Comparison of ENCODE assay signal across 37 mouse cellular contexts in the genomic region with DNA sequence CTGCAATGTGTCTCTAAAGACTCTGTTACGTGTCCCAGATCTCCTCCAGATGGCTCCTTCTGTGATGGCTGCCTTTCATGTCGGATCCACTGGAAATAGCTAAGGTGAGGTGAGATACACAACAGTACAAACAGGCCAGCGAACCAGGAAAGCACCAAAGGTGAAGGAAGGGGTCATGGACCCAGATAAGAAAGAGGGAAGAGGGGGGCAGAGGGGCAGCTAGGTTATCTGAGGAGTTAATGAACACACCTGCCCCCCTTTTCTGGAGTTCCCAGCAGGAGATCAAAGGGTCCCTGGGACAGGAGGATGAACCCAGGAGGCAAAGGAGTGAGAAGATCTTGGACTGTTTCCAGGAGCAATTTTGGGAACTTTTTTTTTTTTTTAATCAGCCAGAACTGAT. TPM values are rescaled to one million over a fixed set of nuclear protein-coding genes. Genes with fewer than 3 reads are reported as not detected.
DNase-seq lines count a peak whose midpoint lies in the region; ATAC-seq and TF ChIP-seq lines count a peak whose summit lies in the region.
"Had no signal": no experiment of that assay in that cellular context is flagged by ENCODE, and none has a peak within 500 bp of the region (broad histone marks: within the 10 kb centered on the region; RNA-seq: fewer than 3 reads in every experiment).

No protein-coding gene starts in this region.

- no peak for TF ChIP-seq CTCF in liver, postnatal 0 days (IDR thresholded peaks at IDR 0.05; ENCODE audit: low read depth)

- no peak for ATAC-seq in liver, postnatal 0 days
- peak; percentile 69 for ATAC-seq in liver, embryonic 13.5 days (ENCODE audit: low read depth)
- ATAC-seq in liver, embryonic 16.5 days (ENCODE audit: low read depth) = peak; percentile 62
- no peak for ATAC-seq in erythroid progenitor cell, adult 5-6 weeks (replicated peaks; ENCODE audit: low FRiP score, poor library complexity, severe bottlenecking)
- no peak for ATAC-seq in intestine, embryonic 16.5 days
- ATAC-seq: forebrain, embryonic 13.5 days; forebrain, embryonic 16.5 days; hindbrain, embryonic 16.5 days; Patski had no signal

- H3K27ac ChIP-seq in liver, postnatal 0 days (ENCODE audit: low read depth) = no peak overlapping the region
- H3K27ac ChIP-seq in liver, embryonic 13.5 days = peak overlapping the region; percentile 68; the same call in 1 of the 2 replicates
- peak overlapping the region; percentile 10; the same call in 1 of the 2 replicates for H3K27ac ChIP-seq in liver, embryonic 16.5 days (ENCODE audit: low read length)
- no peak overlapping the region for H3K27ac ChIP-seq in intestine, embryonic 16.5 days (ENCODE audit: low read length)
- H3K27ac ChIP-seq: embryonic facial prominence, embryonic 10.5 days; embryonic facial prominence, embryonic 13.5 days; forebrain, embryonic 10.5 days; forebrain, embryonic 13.5 days; heart, embryonic 15.5 days; hindbrain, embryonic 10.5 days; hindbrain, embryonic 13.5 days had no signal

- H3K9ac ChIP-seq in liver, postnatal 0 days (replicated peaks) = no peak overlapping the region
- H3K9ac ChIP-seq in liver, embryonic 13.5 days = no peak overlapping the region
- H3K9ac ChIP-seq in liver, embryonic 16.5 days (ENCODE audit: low read depth, low read length) = no peak overlapping the region
- H3K9ac ChIP-seq in intestine, embryonic 16.5 days (ENCODE audit: low read depth, low read length) = no peak overlapping the region
- H3K9ac ChIP-seq: embryonic facial prominence, embryonic 13.5 days; forebrain, embryonic 13.5 days; heart, embryonic 12.5 days; heart, embryonic 15.5 days; hindbrain, embryonic 13.5 days had no signal

- no peaks in the 10 kb centered on the region for H3K9me3 ChIP-seq in liver, postnatal 0 days (ENCODE audit: low read length)
- H3K9me3 ChIP-seq in liver, embryonic 13.5 days (replicated peaks) = peaks cover 6% of the 10 kb centered on the region; the same call in 1 of the 2 replicates
- H3K9me3 ChIP-seq in liver, embryonic 16.5 days (replicated peaks; ENCODE audit: control insufficient read depth, low read length) = no peaks in the 10 kb centered on the region
- no peaks in the 10 kb centered on the region for H3K9me3 ChIP-seq in intestine, embryonic 16.5 days (ENCODE audit: control insufficient read depth, low read length)
- H3K9me3 ChIP-seq: embryonic facial prominence, embryonic 10.5 days; embryonic facial prominence, embryonic 13.5 days; forebrain, embryonic 13.5 days; heart, embryonic 12.5 days; heart, embryonic 15.5 days; hindbrain, embryonic 10.5 days; hindbrain, embryonic 13.5 days had no signal

- no peaks in the 10 kb centered on the region for H3K36me3 ChIP-seq in liver, postnatal 0 days (replicated peaks; ENCODE audit: insufficient read depth, low read length)
- H3K36me3 ChIP-seq in liver, embryonic 13.5 days = no peaks in the 10 kb centered on the region
- no peaks in the 10 kb centered on the region for H3K36me3 ChIP-seq in liver, embryonic 16.5 days (ENCODE audit: control insufficient read depth, insufficient read depth)
- H3K36me3 ChIP-seq in intestine, embryonic 16.5 days (ENCODE audit: control insufficient read depth, insufficient read depth, low read length) = no peaks in the 10 kb centered on the region
- H3K36me3 ChIP-seq: embryonic facial prominence, embryonic 10.5 days; embryonic facial prominence, embryonic 13.5 days; forebrain, embryonic 10.5 days; G1E; heart, embryonic 12.5 days; heart, embryonic 15.5 days; hindbrain, embryonic 10.5 days; hindbrain, embryonic 13.5 days had no signal

- H3K4me3 ChIP-seq in liver, postnatal 0 days (ENCODE audit: low read depth, low read length) = no peak overlapping the region
- no peak overlapping the region for H3K4me3 ChIP-seq in liver, embryonic 13.5 days (replicated peaks)
- H3K4me3 ChIP-seq in liver, embryonic 16.5 days (ENCODE audit: low read depth, low read length) = no peak overlapping the region
- no peak overlapping the region for H3K4me3 ChIP-seq in intestine, embryonic 16.5 days (ENCODE audit: low read length)
- H3K4me3 ChIP-seq: embryonic facial prominence, embryonic 10.5 days; embryonic facial prominence, embryonic 13.5 days; erythroblast, embryonic 14.5 days; forebrain, embryonic 10.5 days; forebrain, embryonic 13.5 days; heart, embryonic 12.5 days; heart, embryonic 15.5 days; hindbrain, embryonic 10.5 days; hindbrain, embryonic 13.5 days had no signal

- TF ChIP-seq EP300 in liver, postnatal 0 days (IDR thresholded peaks at IDR 0.05; ENCODE audit: low read depth) = no peak

- H3K27me3 ChIP-seq in liver, postnatal 0 days (ENCODE audit: insufficient read depth, low read length) = no peaks in the 10 kb centered on the region
- H3K27me3 ChIP-seq in liver, embryonic 13.5 days = no peaks in the 10 kb centered on the region
- H3K27me3 ChIP-seq in liver, embryonic 16.5 days (ENCODE audit: control insufficient read depth, insufficient read depth, low read depth, low read length) = no peaks in the 10 kb centered on the region
- no peaks in the 10 kb centered on the region for H3K27me3 ChIP-seq in intestine, embryonic 16.5 days (replicated peaks; ENCODE audit: control insufficient read depth, insufficient read depth, low read length)
- H3K27me3 ChIP-seq: embryonic facial prominence, embryonic 13.5 days; forebrain, embryonic 13.5 days; heart, embryonic 12.5 days; heart, embryonic 15.5 days; hindbrain, embryonic 13.5 days; Patski had no signal

- DNase-seq in liver = peak; percentile 37
- no peak for DNase-seq in liver, postnatal 0 days
- no peak for DNase-seq in liver, embryonic 13.5 days
- no peak for DNase-seq in spleen, adult 12 weeks (ENCODE audit: low spot score)
- DNase-seq: adrenal gland, postnatal 10 days; B cell, adult 2 months; cerebellum, adult 11 months; cerebellum, adult 2 months; cerebellum, adult 9-11 months; cerebellum, postnatal 25 days; gastrocnemius, postnatal 25 days; heart, adult 18-20 months; heart, postnatal 10 days; heart, postnatal 36 days had no signal

- H3K4me1 ChIP-seq in liver, postnatal 0 days (ENCODE audit: insufficient read depth) = peaks cover 5% of the 10 kb centered on the region
- peaks cover 11% of the 10 kb centered on the region; the same call in 1 of the 2 replicates for H3K4me1 ChIP-seq in liver, embryonic 13.5 days (replicated peaks)
- H3K4me1 ChIP-seq in liver, embryonic 16.5 days (ENCODE audit: control insufficient read depth, low read depth, low read length) = no peaks in the 10 kb centered on the region; the same call in 1 of the 2 replicates
- H3K4me1 ChIP-seq in intestine, embryonic 16.5 days (ENCODE audit: control insufficient read depth, insufficient read depth, low read length) = peaks cover 11% of the 10 kb centered on the region
- H3K4me1 ChIP-seq: embryonic facial prominence, embryonic 10.5 days; embryonic facial prominence, embryonic 13.5 days; forebrain, embryonic 10.5 days; forebrain, embryonic 13.5 days; heart, embryonic 15.5 days; hindbrain, embryonic 13.5 days had no signal

- 38% methylated on average over 3 of the region's 3 CpGs for WGBS in liver, postnatal 0 days (ENCODE audit: insufficient replicate concordance)
- WGBS in liver, embryonic 13.5 days (ENCODE audit: insufficient replicate concordance) = 34% methylated on average over 3 of the region's 3 CpGs
- WGBS in liver, embryonic 16.5 days (ENCODE audit: insufficient replicate concordance) = 36% methylated on average over 3 of the region's 3 CpGs
- 55% methylated on average over 3 of the region's 3 CpGs for WGBS in intestine, embryonic 16.5 days

- no peak overlapping the region for H3K4me2 ChIP-seq in liver, postnatal 0 days (ENCODE audit: low read depth, low read length)
- H3K4me2 ChIP-seq in liver, embryonic 13.5 days = no peak overlapping the region
- no peak overlapping the region for H3K4me2 ChIP-seq in liver, embryonic 16.5 days (ENCODE audit: low read depth, low read length)
- no peak overlapping the region for H3K4me2 ChIP-seq in intestine, embryonic 16.5 days (ENCODE audit: low read depth, low read length)
- H3K4me2 ChIP-seq: embryonic facial prominence, embryonic 13.5 days; forebrain, embryonic 13.5 days; heart, embryonic 12.5 days; heart, embryonic 15.5 days; hindbrain, embryonic 13.5 days had no signal

RNA-seq across cellular contexts. Expression of a gene that starts 9.4 kb away (rescaled TPM):
- not detected in 2 replicates for polyA plus RNA-seq in liver, postnatal 0 days (2015; fragmentation: Nextera tagmentation; extraction: Ambion mirVana)
- 0.08 and 0.10 TPM in 2 replicates for polyA plus RNA-seq in liver, embryonic 13.5 days (2015; fragmentation: Nextera tagmentation; extraction: Ambion mirVana)
- 0.07 and 0.12 TPM in 2 replicates for polyA plus RNA-seq in liver, embryonic 16.5 days (2015; fragmentation: Nextera tagmentation; extraction: Ambion mirVana)
- total RNA-seq in erythroid progenitor cell, adult 5-6 weeks (2015; ENCODE audit: low replicate concordance) = not detected in 2 replicates
- not detected in 2 replicates for total RNA-seq in erythroid progenitor cell, adult 5-6 weeks (2017; ENCODE audit: low replicate concordance)
- polyA plus RNA-seq in intestine, embryonic 16.5 days (2015; fragmentation: Nextera tagmentation; extraction: Ambion mirVana) = 0.09 and 0.31 TPM in 2 replicates
- total RNA-seq: adrenal gland, adult 18-20 months; adrenal gland, postnatal 10 days; adrenal gland, postnatal 36 days; CH12.LX; common myeloid progenitor, adult 5-6 weeks; G1E; gastrocnemius, adult 8-10 months; gastrocnemius, postnatal 25 days; heart, adult 18-20 months; heart, postnatal 10 days; heart, postnatal 36 days had no signal
- polyA plus RNA-seq: cerebellum, adult 2 months; embryonic facial prominence, embryonic 10.5 days; embryonic facial prominence, embryonic 13.5 days; erythroblast, embryonic 14.5 days; forebrain, embryonic 10.5 days; forebrain, embryonic 13.5 days; forebrain, embryonic 16.5 days; frontal cortex, adult 2 months; G1E; heart, embryonic 12.5 days; heart, embryonic 15.5 days; hindbrain, embryonic 10.5 days; hindbrain, embryonic 13.5 days; hindbrain, embryonic 16.5 days had no signal

RNA-seq across cellular contexts. Expression of a gene that starts 9.9 kb away (rescaled TPM):
- polyA plus RNA-seq in liver, postnatal 0 days (2015; fragmentation: Nextera tagmentation; extraction: Ambion mirVana) = not detected in 2 replicates
- polyA plus RNA-seq in liver, embryonic 13.5 days (2015; fragmentation: Nextera tagmentation; extraction: Ambion mirVana) = 0.07 and 0.12 TPM in 2 replicates
- polyA plus RNA-seq in liver, embryonic 16.5 days (2015; fragmentation: Nextera tagmentation; extraction: Ambion mirVana) = 0.06 TPM in 2 replicates
- total RNA-seq in erythroid progenitor cell, adult 5-6 weeks (2015; ENCODE audit: low replicate concordance) = not detected in 2 replicates
- not detected in 2 replicates for total RNA-seq in erythroid progenitor cell, adult 5-6 weeks (2017; ENCODE audit: low replicate concordance)
- polyA plus RNA-seq in intestine, embryonic 16.5 days (2015; fragmentation: Nextera tagmentation; extraction: Ambion mirVana) = 0.12 TPM in 1 of 2 replicates, not detected in the other
- total RNA-seq: adrenal gland, adult 18-20 months; adrenal gland, postnatal 10 days; adrenal gland, postnatal 36 days; CH12.LX; common myeloid progenitor, adult 5-6 weeks; gastrocnemius, adult 8-10 months; gastrocnemius, postnatal 25 days; heart, adult 18-20 months; heart, postnatal 10 days; heart, postnatal 36 days had no signal
- polyA plus RNA-seq: cerebellum, adult 2 months; embryonic facial prominence, embryonic 10.5 days; embryonic facial prominence, embryonic 13.5 days; erythroblast, embryonic 14.5 days; forebrain, embryonic 10.5 days; forebrain, embryonic 13.5 days; forebrain, embryonic 16.5 days; frontal cortex, adult 2 months; G1E; heart, embryonic 12.5 days; heart, embryonic 15.5 days; hindbrain, embryonic 10.5 days; hindbrain, embryonic 13.5 days; hindbrain, embryonic 16.5 days had no signal

RNA-seq across cellular contexts. Expression of a gene that starts 28.4 kb away (rescaled TPM):
- polyA plus RNA-seq in liver, postnatal 0 days (2015; fragmentation: Nextera tagmentation; extraction: Ambion mirVana) = 5.8 and 10.0 TPM in 2 replicates
- 1,289 and 1,494 TPM in 2 replicates for polyA plus RNA-seq in liver, embryonic 13.5 days (2015; fragmentation: Nextera tagmentation; extraction: Ambion mirVana)
- polyA plus RNA-seq in liver, embryonic 16.5 days (2015; fragmentation: Nextera tagmentation; extraction: Ambion mirVana) = 1,299 and 1,398 TPM in 2 replicates
- not detected in 2 replicates for total RNA-seq in erythroid progenitor cell, adult 5-6 weeks (2015; ENCODE audit: low replicate concordance)
- total RNA-seq in erythroid progenitor cell, adult 5-6 weeks (2017; ENCODE audit: low replicate concordance) = not detected in 2 replicates
- 53.8 and 90.3 TPM in 2 replicates for polyA plus RNA-seq in intestine, embryonic 16.5 days (2015; fragmentation: Nextera tagmentation; extraction: Ambion mirVana)
- total RNA-seq: CH12.LX; common myeloid progenitor, adult 5-6 weeks; G1E; gastrocnemius, adult 8-10 months; gastrocnemius, postnatal 25 days; heart, adult 18-20 months; heart, postnatal 10 days; heart, postnatal 36 days had no signal
- polyA plus RNA-seq: cerebellum, adult 2 months; embryonic facial prominence, embryonic 10.5 days; embryonic facial prominence, embryonic 13.5 days; forebrain, embryonic 10.5 days; forebrain, embryonic 13.5 days; forebrain, embryonic 16.5 days; frontal cortex, adult 2 months; G1E; hindbrain, embryonic 10.5 days; hindbrain, embryonic 13.5 days; hindbrain, embryonic 16.5 days had no signal

RNA-seq across cellular contexts. Expression of a gene that starts 54.1 kb away (rescaled TPM):
- polyA plus RNA-seq in liver, postnatal 0 days (2015; fragmentation: Nextera tagmentation; extraction: Ambion mirVana) = 46.3 and 47.6 TPM in 2 replicates
- 31.6 and 35.6 TPM in 2 replicates for polyA plus RNA-seq in liver, embryonic 13.5 days (2015; fragmentation: Nextera tagmentation; extraction: Ambion mirVana)
- polyA plus RNA-seq in liver, embryonic 16.5 days (2015; fragmentation: Nextera tagmentation; extraction: Ambion mirVana) = 47.0 and 51.0 TPM in 2 replicates
- total RNA-seq in erythroid progenitor cell, adult 5-6 weeks (2015; ENCODE audit: low replicate concordance) = not detected in 2 replicates
- not detected in 2 replicates for total RNA-seq in erythroid progenitor cell, adult 5-6 weeks (2017; ENCODE audit: low replicate concordance)
- 1.3 and 1.9 TPM in 2 replicates for polyA plus RNA-seq in intestine, embryonic 16.5 days (2015; fragmentation: Nextera tagmentation; extraction: Ambion mirVana)
- total RNA-seq: adrenal gland, adult 18-20 months; CH12.LX; common myeloid progenitor, adult 5-6 weeks; gastrocnemius, adult 8-10 months; gastrocnemius, postnatal 25 days; heart, postnatal 10 days; heart, postnatal 36 days had no signal
- polyA plus RNA-seq: cerebellum, adult 2 months; embryonic facial prominence, embryonic 10.5 days; erythroblast, embryonic 14.5 days; forebrain, embryonic 10.5 days; forebrain, embryonic 13.5 days; G1E; gonadal fat pad, adult 2 months; heart, embryonic 15.5 days; hindbrain, embryonic 10.5 days; hindbrain, embryonic 13.5 days had no signal

Comparison
In these comparisons a context has a peak if more than half of its experiments do, and no peak if none do; other contexts are left out.
1. ATAC-seq: peak in liver, embryonic 13.5 days (single experiment) and liver, embryonic 16.5 days (single experiment); none in liver, postnatal 0 days (single experiment), erythroid progenitor cell, adult 5-6 weeks (single experiment) and intestine, embryonic 16.5 days (single experiment).
2. H3K27ac ChIP-seq: peak in liver, embryonic 13.5 days (single experiment) and liver, embryonic 16.5 days (single experiment); none in liver, postnatal 0 days (single experiment) and intestine, embryonic 16.5 days (single experiment).
3. RNA of a gene that starts 28.4 kb away (polyA plus RNA-seq): 1,299 to 1,398 TPM in liver, embryonic 16.5 days and 1,289 to 1,494 TPM in liver, embryonic 13.5 days; 53.8 to 90.3 TPM in intestine, embryonic 16.5 days and 5.8 to 10.0 TPM in liver, postnatal 0 days; every median in the first group is over 10 times any median in the second.